Mouse (Mus musculus) kidney, adult 10 weeks (tissue): ENCODE measurements around the gene Vmn2r53. TPM values are rescaled to one million over a fixed set of nuclear protein-coding genes. Genes with fewer than 3 reads are reported as not detected.

Source experiments
- polyA plus RNA-seq: library from polyadenylated mRNA; stranded (reverse); fragments of 350-450 nt; fragmentation: Illumina TruSeq; extraction: RNeasy Lipid Tissue Mini Kit (QIAGEN cat#74804); gene quantifications from one replicate; pipeline ENCODE4 v1.2.3, GENCODE M21; 2014; ENCODE audit warnings: low read depth, low replicate concordance

The Vmn2r53 gene
- polyA plus RNA-seq = not detected

GRCm38 (mm10) chr7:12608688-12609087, at the start of gene Vmn2r53:
TSS of gene Vmn2r53 (minus strand) at chr7:12608788.

GRCm38 (mm10) chr7:12640219-12640618, 31.6 kb upstream of the Vmn2r53 start, which contains the start of gene Vmn2r54:
TSS of gene Vmn2r54 (minus strand) at chr7:12640319.

Other genes with a start within 250 kb of the Vmn2r53 start
- not detected for gene Vmn1r84, start 239.5 kb downstream of the Vmn2r53 start, polyA plus RNA-seq
- 2.5 TPM for gene Zfp551, start 186.0 kb downstream of the Vmn2r53 start, polyA plus RNA-seq
- 28.9 TPM for gene Zfp606, start 130.5 kb downstream of the Vmn2r53 start, polyA plus RNA-seq
- gene 2900092C05Rik, start 96.3 kb downstream of the Vmn2r53 start, polyA plus RNA-seq = not detected
- gene Vmn2r54, start 31.5 kb upstream of the Vmn2r53 start, polyA plus RNA-seq = not detected
- gene Vmn2r55, start 76.2 kb upstream of the Vmn2r53 start, polyA plus RNA-seq = not detected
- not detected for gene Vmn2r56, start 126.2 kb upstream of the Vmn2r53 start, polyA plus RNA-seq
- 0.81 TPM for gene Zscan18, start 194.8 kb upstream of the Vmn2r53 start, polyA plus RNA-seq
- gene Zfp329, start 210.1 kb upstream of the Vmn2r53 start, polyA plus RNA-seq = 24.1 TPM
- 30.9 TPM for gene Zfp110, start 226.0 kb upstream of the Vmn2r53 start, polyA plus RNA-seq